Mouse (Mus musculus) hindbrain, embryonic 16.5 days (tissue): ENCODE data around the gene Zmym4. TPM values are rescaled to one million over a fixed set of nuclear protein-coding genes. Genes with fewer than 3 reads are reported as not detected.
"Not testable (repeated sequence)": the region's sequence is repeated elsewhere in the genome, so short reads cannot be mapped to it uniquely, and the experiment has no call there.

Experiments
- ATAC-seq: fragments of 200-750 bp; cut with Nextera tagmentation; 2 replicates; pipeline ENCODE4 v1.8.0; 2017; ENCODE audit warnings: moderate TSS enrichment, moderate library complexity
- H3K27ac ChIP-seq: fragments of 300-500 bp; sonication (generic); 2 replicates; pipeline ENCODE4 v1.5.1; 2014; ENCODE audit warnings: low read depth, mild to moderate bottlenecking, control low read depth, low read length, moderate library complexity
- H3K27me3 ChIP-seq: fragments of 300-500 bp; sonication (generic); replicated peaks from 2 replicates; pipeline ENCODE4 v1.6.1; 2014; ENCODE audit warnings: low read length; ENCODE audit not compliant: control insufficient read depth, insufficient read depth
- H3K36me3 ChIP-seq: fragments of 300-500 bp; sonication (generic); 2 replicates; pipeline ENCODE4 v1.6.1; 2014; ENCODE audit warnings: mild to moderate bottlenecking, low read length, moderate library complexity, mixed read lengths; ENCODE audit not compliant: control insufficient read depth, insufficient read depth
- H3K4me1 ChIP-seq: fragments of 300-500 bp; sonication (generic); 2 replicates; pipeline ENCODE4 v1.6.1; 2014; ENCODE audit warnings: low read depth, low read length; ENCODE audit not compliant: control insufficient read depth, insufficient read depth
- H3K4me2 ChIP-seq: fragments of 300-500 bp; sonication (generic); 2 replicates; pipeline ENCODE4 v1.6.1; 2014; ENCODE audit warnings: mild to moderate bottlenecking, low read length, control low read depth, moderate library complexity
- H3K4me3 ChIP-seq: fragments of 300-500 bp; sonication (generic); 2 replicates; pipeline ENCODE4 v1.5.1; 2014; ENCODE audit warnings: mild to moderate bottlenecking, low read length, control low read depth, moderate library complexity
- H3K9ac ChIP-seq: fragments of 300-500 bp; sonication (generic); 2 replicates; pipeline ENCODE4 v1.6.1; 2014; ENCODE audit warnings: low read depth, mild to moderate bottlenecking, control low read depth, low read length, moderate library complexity
- H3K9me3 ChIP-seq: fragments of 300-500 bp; sonication (generic); 2 replicates; pipeline ENCODE4 v1.6.1; 2014; ENCODE audit warnings: mild to moderate bottlenecking, low read length, moderate library complexity; ENCODE audit not compliant: control insufficient read depth
- WGBS: fragments of 180-500 bp; shearing (Covaris S2); extraction: QIAGEN DNeasy Blood & Tissue Kit; methylation state at CpG from one replicate; pipeline ENCODE4 v1.1.7; 2014; 5-methylcytosine and 5-hydroxymethylcytosine counted together
- polyA plus RNA-seq: library from polyadenylated mRNA; unstranded; fragments of >200 nt; fragmentation: Nextera tagmentation; extraction: Ambion mirVana; gene quantifications from 2 replicates; pipeline ENCODE4 v1.2.1, GENCODE M21; 2015

Gene Zmym4
- 23.2 and 25.5 TPM in 2 replicates for polyA plus RNA-seq

DNA sequence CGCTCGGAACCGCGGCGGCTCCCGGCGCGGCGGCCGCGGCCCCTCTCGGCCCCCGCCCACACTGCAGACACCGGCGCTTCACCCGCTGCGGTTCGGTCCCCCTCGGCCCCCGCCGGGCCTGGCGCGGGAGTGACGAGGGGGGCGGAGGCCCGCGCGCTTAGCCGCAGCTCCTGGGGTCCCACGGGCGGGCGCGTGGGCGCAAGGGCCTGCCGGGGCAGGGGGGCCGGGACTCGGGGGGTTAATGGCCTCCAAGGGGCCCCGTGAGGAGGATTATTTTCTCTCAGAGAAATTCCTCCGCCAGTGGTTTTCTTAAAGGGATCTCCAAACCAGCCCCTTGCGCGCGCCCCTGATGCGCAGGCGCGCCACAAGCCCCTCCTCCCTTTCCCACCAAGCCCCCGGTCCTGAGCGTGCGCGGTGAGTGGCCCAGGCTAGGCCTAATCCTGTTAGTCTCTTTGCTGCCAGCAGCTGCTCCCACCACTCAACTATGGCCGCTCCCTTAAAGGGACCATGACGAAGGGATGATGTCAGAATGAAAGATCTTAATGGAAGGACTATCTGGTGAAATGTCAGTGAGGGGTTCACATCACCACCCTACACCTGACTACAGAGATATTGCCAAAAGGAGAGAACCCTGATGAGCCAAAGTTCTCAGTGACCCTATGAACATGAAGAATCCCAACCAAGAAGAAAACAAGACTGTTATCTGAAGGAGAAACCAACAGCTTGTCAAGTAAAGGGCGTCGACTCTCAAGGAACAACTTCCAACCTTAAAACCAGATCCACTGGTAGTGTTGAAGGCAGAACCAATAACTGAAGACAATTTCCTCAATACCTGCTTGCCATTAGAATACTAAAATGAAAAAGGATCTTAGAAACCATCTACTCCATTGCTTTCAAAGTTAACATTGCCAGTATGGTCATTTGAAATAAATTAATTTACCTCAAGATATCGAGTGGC lies at the start of gene Zmym4:
Gene Zmym4, minus strand, starts transcription at position 272 of the 958 bp plus-strand sequence.
- H3K4me3 ChIP-seq, result peak within 1 kb of the TSS; percentile 99
- 0 out of 2 replicates have a peak, but pooled peaks cover 2% of the 10 kb centered on the region for H3K9me3 ChIP-seq
- H3K27ac ChIP-seq, result peak within 1 kb of the TSS; percentile 100
- H3K36me3 ChIP-seq, result no peaks in the 10 kb centered on the region
- H3K27me3 ChIP-seq, result no peaks in the 10 kb centered on the region
- ATAC-seq, result peak; percentile 98
- peak within 1 kb of the TSS; percentile 100 for H3K9ac ChIP-seq
- H3K4me1 ChIP-seq, result peaks cover 5% of the 10 kb centered on the region
- 6% methylated on average over 44 of the region's 54 CpGs for WGBS
- H3K4me2 ChIP-seq, result peak within 1 kb of the TSS; percentile 88

DNA sequence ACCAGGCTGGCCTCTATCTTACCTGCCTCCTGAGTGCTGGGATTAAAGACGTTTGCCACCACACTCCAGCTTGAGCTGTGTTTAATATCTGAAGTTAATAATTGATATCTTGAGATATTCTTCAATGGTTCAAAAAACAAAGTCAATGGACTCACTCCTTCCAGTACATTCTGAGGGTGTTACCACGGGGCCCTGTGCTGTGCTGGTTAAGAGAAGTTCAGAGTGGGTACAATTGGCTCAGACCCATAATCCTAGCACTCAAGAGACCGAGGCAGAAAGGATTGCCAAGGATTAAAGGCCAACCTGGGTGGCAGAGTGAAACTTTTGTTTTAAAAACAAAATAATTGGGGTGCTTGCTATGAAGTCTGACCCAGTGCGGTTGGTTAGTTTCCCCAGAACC lies 48.4 kb upstream of the Zmym4 start:
- H3K27me3 ChIP-seq, result no peaks in the 10 kb centered on the region
- peaks cover 7% of the 10 kb centered on the region for H3K4me1 ChIP-seq
- H3K9me3 ChIP-seq, result no peaks in the 10 kb centered on the region
- no peak overlapping the region for H3K4me3 ChIP-seq
- no peak overlapping the region for H3K4me2 ChIP-seq
- H3K36me3 ChIP-seq, result no peaks in the 10 kb centered on the region
- H3K9ac ChIP-seq, result no peak overlapping the region
- ATAC-seq, result no peak
- WGBS, result 89% methylated on average over 4 of the region's 4 CpGs
- H3K27ac ChIP-seq, result no peak overlapping the region

DNA sequence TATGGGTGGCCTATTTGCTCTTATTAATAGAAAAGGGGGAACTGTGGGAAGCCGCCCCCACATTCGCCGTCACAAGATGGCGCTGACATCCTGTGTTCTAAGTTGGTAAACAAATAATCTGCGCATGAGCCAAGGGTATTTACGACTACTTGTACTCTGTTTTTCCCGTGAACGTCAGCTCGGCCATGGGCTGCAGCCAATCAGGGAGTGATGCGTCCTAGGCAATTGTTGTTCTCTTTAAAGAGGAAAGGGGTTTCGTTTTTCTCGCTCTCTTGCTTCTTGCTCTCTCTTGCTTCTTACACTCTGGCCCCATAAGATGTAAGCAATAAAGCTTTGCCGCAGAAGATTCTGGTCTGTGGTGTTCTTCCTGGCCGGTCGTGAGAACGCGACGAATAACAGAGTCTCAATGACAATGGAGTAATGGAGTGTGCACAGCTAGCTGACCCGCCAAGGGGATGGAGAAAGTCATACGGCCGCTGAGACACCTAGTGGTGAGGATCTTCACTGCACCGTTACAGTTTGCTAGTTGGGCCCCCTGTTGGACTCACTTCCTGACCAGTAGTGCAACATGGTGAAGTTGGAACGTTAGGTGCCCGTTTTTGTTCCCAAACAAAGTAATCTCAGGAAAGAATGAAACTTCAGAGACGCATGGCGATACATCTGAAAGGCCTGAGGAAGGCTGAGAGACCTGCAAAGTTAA lies 47.5 kb upstream of the Zmym4 start:
- WGBS, result 13% methylated on average over 14 of the region's 26 CpGs
- ATAC-seq, result peak; percentile 96

DNA sequence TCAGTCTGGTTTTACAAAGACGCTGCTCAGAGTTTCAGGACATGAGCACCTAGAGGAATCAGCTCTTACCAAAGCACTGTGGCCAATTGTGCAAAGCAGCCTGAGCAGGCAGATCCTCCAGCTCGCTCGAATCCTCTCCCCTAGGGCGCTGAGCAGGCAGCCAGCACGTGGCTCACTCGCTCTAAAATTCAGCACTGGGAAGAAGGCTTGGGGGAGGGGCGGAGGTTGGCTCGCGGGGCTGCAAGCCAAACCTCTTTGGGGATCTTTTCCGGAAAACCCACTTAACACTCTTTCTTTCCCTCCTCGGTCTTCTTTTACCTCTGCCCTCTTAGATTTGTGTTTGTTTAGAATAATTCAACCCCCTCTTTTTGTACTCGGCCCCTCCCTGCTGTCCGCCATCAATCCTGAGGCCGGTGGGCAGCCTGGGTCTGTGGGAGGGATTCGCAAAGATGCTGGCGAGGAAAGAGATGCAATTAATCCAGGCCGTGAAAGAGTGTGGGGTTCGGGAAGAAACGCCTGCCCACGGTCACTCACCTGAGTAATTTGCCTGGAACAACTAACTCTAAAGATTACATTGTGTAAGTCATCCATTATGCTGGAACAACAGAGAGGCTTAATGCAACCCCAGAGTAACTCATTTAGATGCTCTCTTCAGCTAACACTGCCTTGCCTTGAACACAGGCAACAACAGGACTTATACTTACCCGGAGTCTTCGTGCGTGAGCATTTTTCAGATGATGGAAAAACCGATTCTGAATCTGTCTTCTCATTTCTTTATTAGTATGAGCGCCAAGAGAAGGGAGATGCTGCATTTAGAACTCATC lies 37.4 kb upstream of the Zmym4 start:
- Histone ChIP-seq H3K36me3 (no peaks in the 10 kb centered on the region), H3K27me3 (no peaks in the 10 kb centered on the region), H3K9ac (peak overlapping the region; percentile 55), H3K4me1 (peaks cover 14% of the 10 kb centered on the region), H3K27ac (peak overlapping the region; percentile 68), H3K9me3 (no peaks in the 10 kb centered on the region), H3K4me3 (peak overlapping the region; percentile 35), H3K4me2 (peak overlapping the region; percentile 56)
- WGBS, result 10% methylated on average over 25 of the region's 25 CpGs
- ATAC-seq, result peak; percentile 91

More for the DNA sequence above, 47.5 kb upstream of the Zmym4 start:
- H3K27ac ChIP-seq, H3K9me3 ChIP-seq, H3K9ac ChIP-seq, H3K36me3 ChIP-seq, H3K4me1 ChIP-seq, H3K27me3 ChIP-seq: not testable (repeated sequence)
- Histone ChIP-seq H3K4me2 (peak overlapping the region; percentile 47), H3K4me3 (peak overlapping the region; percentile 26)

DNA sequence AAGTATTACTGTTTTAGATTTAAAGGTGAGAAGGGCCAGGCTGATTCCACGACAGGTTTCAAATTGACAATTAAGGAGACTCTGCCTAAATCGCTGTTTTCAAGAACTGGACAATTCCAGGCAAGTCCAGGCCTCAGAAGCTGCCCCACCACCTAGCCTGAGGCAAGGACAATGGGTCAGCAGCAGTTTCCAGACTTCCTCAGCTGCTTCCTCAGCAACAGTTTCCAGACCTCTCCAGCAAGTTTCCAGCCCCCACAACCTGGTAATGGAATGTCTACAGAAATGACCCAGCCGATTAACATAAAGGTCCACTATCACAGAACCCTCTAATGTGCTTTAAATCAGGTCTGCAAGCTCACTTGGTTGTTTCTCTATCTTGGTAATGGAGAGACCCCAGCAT lies 36.4 kb upstream of the Zmym4 start:
- Histone ChIP-seq H3K4me3 (no peak overlapping the region), H3K27me3 (no peaks in the 10 kb centered on the region), H3K27ac (peak overlapping the region; percentile 29), H3K4me2 (no peak overlapping the region), H3K36me3 (no peaks in the 10 kb centered on the region), H3K9me3 (no peaks in the 10 kb centered on the region), H3K4me1 (peaks cover 14% of the 10 kb centered on the region), H3K9ac (no peak overlapping the region; the same call in 1 of the 2 replicates)
- ATAC-seq, result no peak
- WGBS, result 79% methylated on average over 3 of the region's 3 CpGs

DNA sequence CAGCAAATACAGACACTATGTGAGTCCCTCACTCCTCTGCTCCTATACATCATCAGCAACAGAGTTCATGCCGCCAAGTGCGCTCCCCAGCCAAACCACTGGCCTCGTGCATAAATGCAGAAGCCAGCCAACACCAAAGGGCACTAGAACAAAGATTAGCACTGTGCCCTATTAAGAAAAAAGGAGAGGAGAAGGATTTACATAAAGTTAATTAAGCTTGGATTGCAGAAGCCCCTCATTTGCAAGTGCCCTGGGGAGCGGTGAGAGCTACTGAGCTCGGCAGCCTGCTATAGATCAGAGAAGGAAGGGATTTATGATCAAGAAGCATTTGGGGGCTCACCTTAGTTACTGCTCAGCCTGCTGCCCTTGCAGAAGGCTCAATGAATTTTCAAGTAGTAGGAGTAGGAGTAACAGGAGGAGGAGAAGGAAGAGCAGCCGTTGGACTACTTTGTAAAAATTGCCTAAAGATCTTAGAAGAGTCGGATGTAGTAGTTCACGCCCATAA lies 32.7 kb upstream of the Zmym4 start:
- no peak overlapping the region for H3K9ac ChIP-seq
- ATAC-seq, result no peak
- no peaks in the 10 kb centered on the region for H3K27me3 ChIP-seq
- 31% methylated on average over 8 of the region's 8 CpGs for WGBS
- no peaks in the 10 kb centered on the region for H3K36me3 ChIP-seq
- no peak overlapping the region for H3K4me2 ChIP-seq
- no peaks in the 10 kb centered on the region for H3K9me3 ChIP-seq
- peaks cover 14% of the 10 kb centered on the region for H3K4me1 ChIP-seq
- no peak overlapping the region for H3K4me3 ChIP-seq
- no peak overlapping the region for H3K27ac ChIP-seq

DNA sequence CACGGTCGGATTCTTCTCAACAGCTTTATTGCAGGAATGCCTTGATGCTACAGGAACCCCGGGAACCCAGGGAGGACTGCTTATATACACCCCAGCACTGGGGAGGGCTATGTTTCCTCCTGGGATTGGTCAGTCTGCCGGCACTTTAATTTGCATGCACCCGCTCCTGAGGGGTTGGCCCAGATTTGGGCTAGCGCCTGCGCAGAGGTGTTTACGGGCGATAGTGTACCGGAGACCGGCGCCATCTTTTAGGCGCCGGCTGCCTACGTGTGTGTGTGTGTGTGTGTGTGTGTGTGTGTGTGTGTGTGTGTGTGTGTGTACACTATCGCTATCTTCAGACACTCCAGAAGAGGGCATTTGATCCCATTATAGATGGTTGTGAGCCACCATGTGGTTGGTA lies 31.4 kb upstream of the Zmym4 start:
- not testable (repeated sequence) for ATAC-seq, H3K27me3 ChIP-seq, H3K36me3 ChIP-seq, H3K4me3 ChIP-seq, H3K4me1 ChIP-seq, H3K27ac ChIP-seq, H3K4me2 ChIP-seq, H3K9ac ChIP-seq, H3K9me3 ChIP-seq
- 95% methylated on average over 14 of the region's 16 CpGs for WGBS

DNA sequence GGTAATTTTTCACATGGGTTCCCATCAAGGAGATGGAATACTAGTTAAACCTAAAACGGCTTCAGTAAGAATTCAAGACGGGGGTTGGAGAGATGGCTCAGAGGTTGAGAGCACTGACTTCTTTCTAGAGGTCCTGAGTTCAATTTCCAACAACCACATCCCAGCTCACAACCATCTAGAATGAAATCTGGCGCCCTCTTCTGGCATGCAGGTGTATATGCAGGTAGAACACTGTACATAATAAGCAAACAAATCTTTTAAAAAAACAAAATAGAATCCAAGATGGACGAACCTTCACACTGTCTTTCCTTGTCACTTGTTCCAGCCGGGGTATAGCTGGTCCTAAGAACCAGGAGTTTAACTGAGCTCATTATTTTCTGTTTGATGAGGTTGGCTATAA lies 24.4 kb upstream of the Zmym4 start:
- no peaks in the 10 kb centered on the region for H3K36me3 ChIP-seq
- H3K27me3 ChIP-seq, result no peaks in the 10 kb centered on the region
- WGBS, result 64% methylated on average over 5 of the region's 5 CpGs
- H3K9ac ChIP-seq, result no peak overlapping the region
- no peak for ATAC-seq
- H3K27ac ChIP-seq, result no peak overlapping the region
- no peak overlapping the region for H3K4me3 ChIP-seq
- no peak overlapping the region for H3K4me2 ChIP-seq
- H3K9me3 ChIP-seq, result no peaks in the 10 kb centered on the region
- H3K4me1 ChIP-seq, result no peaks in the 10 kb centered on the region
